Mouse (Mus musculus) CH12.LX (cell line): ENCODE results near the gene Spag17. TPM values are rescaled to one million over a fixed set of nuclear protein-coding genes. Genes with fewer than 3 reads are reported as not detected.

Source experiments
- DNase-seq: peaks from one replicate; pipeline ENCODE4 v3.0.0-alpha.2; 2013; ENCODE audit errors: extremely low read depth
- H3K27ac ChIP-seq: 2 replicates; pipeline ENCODE4 v1.5.1; 2012; ENCODE audit warnings: low read depth, mild to moderate bottlenecking, control low read depth, moderate library complexity; ENCODE audit not compliant: insufficient read depth
- H3K27me3 ChIP-seq: replicated peaks from 2 replicates; pipeline ENCODE3; 2012; ENCODE audit warnings: inconsistent platforms
- H3K36me3 ChIP-seq, 2 experiments: replicated peaks in 1 of 2; 2 replicates each; pipeline versions ENCODE3 to v1.6.1; 2012; ENCODE audit warnings: inconsistent platforms in 1 of 2, low read length in 1 of 2, mild to moderate bottlenecking in 1 of 2, mixed read lengths in 1 of 2, moderate library complexity in 1 of 2; ENCODE audit not compliant: control insufficient read depth in 1 of 2, insufficient read depth in 1 of 2
- H3K4me1 ChIP-seq, 2 experiments: 2 replicates each; pipeline ENCODE4 v1.6.1; 2012; ENCODE audit warnings: inconsistent platforms in 1 of 2, moderate library complexity in 1 of 2; ENCODE audit not compliant: insufficient read depth in 2 of 2, control insufficient read depth in 1 of 2
- H3K4me2 ChIP-seq: 2 replicates; pipeline ENCODE4 v1.6.1; 2012; ENCODE audit warnings: low read depth, mild to moderate bottlenecking, control low read depth; ENCODE audit not compliant: poor library complexity, insufficient read depth, severe bottlenecking
- H3K4me3 ChIP-seq, 3 experiments: fragments of 150-350 bp in 1 of 3; sonication (generic) in 1 of 3; replicated peaks in 1 of 3; 2 replicates each; pipeline versions ENCODE3 to v1.5.1; 2011 to 2012; ENCODE audit warnings: low read depth in 2 of 3, low read length in 2 of 3, mild to moderate bottlenecking in 2 of 3, moderate library complexity in 2 of 3, control low read depth in 1 of 3, improper control_type of control experiment in 1 of 3, inconsistent platforms in 1 of 3, mixed read lengths in 1 of 3; ENCODE audit not compliant: poor library complexity in 1 of 3
- H3K79me2 ChIP-seq: replicated peaks from 2 replicates; pipeline ENCODE4 v1.6.1; 2012; ENCODE audit warnings: mild to moderate bottlenecking, moderate library complexity; ENCODE audit not compliant: control insufficient read depth, poor library complexity, insufficient read depth, severe bottlenecking; ENCODE audit errors: extremely low read depth
- H3K9ac ChIP-seq: 2 replicates; pipeline ENCODE4 v1.6.1; 2012; ENCODE audit warnings: low read depth, mild to moderate bottlenecking, control low read depth, moderate library complexity; ENCODE audit not compliant: insufficient read depth
- H3K9me3 ChIP-seq: replicated peaks from 2 replicates; pipeline ENCODE3; 2012; ENCODE audit warnings: low read length, inconsistent platforms, mixed read lengths
- BHLHE40 ChIP-seq: IDR thresholded peaks from 2 replicates; pipeline ENCODE4 v1.6.1; 2011; ENCODE audit warnings: mild to moderate bottlenecking, low read depth, low read length, improper control_type of control experiment
- CTCF ChIP-seq, 2 experiments: IDR thresholded peaks in 1 of 2; conservative IDR thresholded peaks in 1 of 2; 2 replicates each; pipeline ENCODE4 v1.5.1; 2011 to 2012; ENCODE audit warnings: low read depth in 2 of 2, low read length in 2 of 2, improper control_type of control experiment in 1 of 2, inconsistent platforms in 1 of 2, mild to moderate bottlenecking in 1 of 2, moderate library complexity in 1 of 2
- ELF1 ChIP-seq: IDR thresholded peaks from 2 replicates; pipeline ENCODE4 v1.6.1; 2014; ENCODE audit warnings: low read depth, mild to moderate bottlenecking, inconsistent platforms, low read length, improper control_type of control experiment
- JUND ChIP-seq: conservative IDR thresholded peaks from 2 replicates; pipeline ENCODE4 v1.6.1; 2011; ENCODE audit warnings: low read depth, low read length, improper control_type of control experiment
- MAZ ChIP-seq: IDR thresholded peaks from 2 replicates; pipeline ENCODE4 v1.6.1; 2012; ENCODE audit warnings: low read depth, mild to moderate bottlenecking, inconsistent platforms, low read length, improper control_type of control experiment, moderate library complexity
- MEF2A ChIP-seq: IDR thresholded peaks from 2 replicates; pipeline ENCODE4 v1.6.1; 2014; ENCODE audit warnings: low read depth, mild to moderate bottlenecking, inconsistent platforms, low read length, improper control_type of control experiment, borderline replicate concordance
- NELFE ChIP-seq: IDR thresholded peaks from 2 replicates; pipeline ENCODE4 v1.6.1; 2011; ENCODE audit warnings: low read depth, low read length, improper control_type of control experiment
- POLR2A ChIP-seq: IDR thresholded peaks from 2 replicates; pipeline ENCODE4 v1.6.1; 2011; ENCODE audit warnings: low read depth, mild to moderate bottlenecking, improper control_type of control experiment, low read length
- POLR2AphosphoS2 ChIP-seq: IDR thresholded peaks from 2 replicates; pipeline ENCODE4 v1.6.1; 2011; ENCODE audit warnings: low read depth, low read length, improper control_type of control experiment
- RCOR1 ChIP-seq: conservative IDR thresholded peaks from 2 replicates; pipeline ENCODE4 v1.6.1; 2012; ENCODE audit warnings: low read depth, mild to moderate bottlenecking, inconsistent platforms, low read length, improper control_type of control experiment
- TCF12 ChIP-seq: IDR thresholded peaks from 2 replicates; pipeline ENCODE4 v1.6.1; 2014; ENCODE audit warnings: low read depth, mild to moderate bottlenecking, inconsistent platforms, low read length, improper control_type of control experiment
- ZC3H11A ChIP-seq: IDR thresholded peaks from 2 replicates; pipeline ENCODE4 v1.6.1; 2012; ENCODE audit warnings: low read depth, mild to moderate bottlenecking, inconsistent platforms, low read length, improper control_type of control experiment
- ZKSCAN1 ChIP-seq: IDR thresholded peaks from 2 replicates; pipeline ENCODE4 v1.6.1; 2012; ENCODE audit warnings: low read depth, inconsistent platforms, low read length, improper control_type of control experiment, borderline replicate concordance
- dilution Hi-C: fragments of 300-500 bp; cut with MboI; formaldehyde crosslinking; loops from 2 replicates; pipeline ENCODE4 v1.14.3; 2020; ENCODE audit warnings: low sequenced_read_pairs; ENCODE audit not compliant: extremely low pct_unique_long_range_greater_than_20kb, extremely low pct_ligation_motif_present
- in situ Hi-C: fragments of 300-500 bp; cut with MboI; formaldehyde crosslinking; loops from 3 replicates; pipeline ENCODE4 v1.14.3; 2019; ENCODE audit warnings: low sequenced_read_pairs, low pct_ligation_motif_present, low pct_unique_long_range_greater_than_20kb, mixed read lengths
- polyA plus RNA-seq: library from polyadenylated mRNA; unstranded; fragments of >175 nt; gene quantifications from 2 replicates; pipeline ENCODE4 v1.2.1, GENCODE M21; 2012; ENCODE audit warnings: low read depth; ENCODE audit not compliant: insufficient read length
- total RNA-seq, 2 experiments: library from RNA; depleted of rRNA; stranded (reverse); fragments of 300-350 nt in 1 of 2; fragments of >200 nt in 1 of 2; gene quantifications; 2 replicates each; pipeline ENCODE4 v1.2.3; 2012 to 2014

Spag17 gene
- total RNA-seq (2012; rRNA removed) (not detected in 2 replicates), total RNA-seq (2014; rRNA removed) (not detected in 2 replicates), polyA plus RNA-seq (not detected in 2 replicates)

DNA sequence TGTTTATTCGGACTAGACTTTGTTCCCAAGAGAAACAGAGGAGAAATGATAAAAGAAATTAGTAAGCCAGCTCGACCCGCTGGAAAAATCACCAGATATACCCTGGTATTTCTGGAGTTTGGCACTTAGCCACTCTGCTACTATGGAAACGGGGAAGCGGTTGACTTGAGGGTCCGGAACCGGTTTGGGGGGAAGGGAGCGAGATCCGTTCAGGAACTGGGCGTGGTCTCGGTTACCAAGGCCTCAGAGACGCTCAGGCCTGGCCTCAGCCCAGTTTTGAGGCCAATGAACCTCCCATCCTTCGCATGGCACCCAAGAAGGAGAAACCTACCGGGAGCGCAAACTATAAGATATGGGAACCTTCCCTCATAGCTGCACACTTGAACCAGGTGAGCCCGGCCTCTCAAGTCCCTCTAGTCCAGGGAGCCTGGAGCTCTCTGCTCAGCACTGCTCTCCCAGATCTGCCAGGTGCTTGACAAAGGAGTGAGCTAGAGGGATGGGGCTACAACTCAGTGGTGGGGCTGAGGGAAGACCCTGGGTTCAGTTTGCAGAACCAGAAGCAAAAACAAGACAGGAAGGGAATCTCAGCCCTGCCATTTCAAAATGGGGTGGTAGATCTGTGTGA lies at the start of gene Spag17:
TSS of gene Spag17 (plus strand) at position 220 of the 625 bp plus-strand sequence.
- no peaks in the 10 kb centered on the region for H3K27me3 ChIP-seq
- no peaks in the 10 kb centered on the region for H3K9me3 ChIP-seq
- H3K36me3 ChIP-seq, result no peaks in the 10 kb centered on the region
- H3K4me2 ChIP-seq, result no peak within 1 kb of the TSS
- no peaks in the 10 kb centered on the region for H3K4me1 ChIP-seq
- in situ Hi-C loops (no loop called here), dilution Hi-C loops (no loop called here)
- no peak for TF ChIP-seq ZC3H11A
- no peak for TF ChIP-seq ELF1
- no peak for TF ChIP-seq MEF2A
- no peak within 1 kb of the TSS for H3K4me3 ChIP-seq
- no peak for DNase-seq
- H3K9ac ChIP-seq, result no peak within 1 kb of the TSS
- no peak within 1 kb of the TSS for H3K27ac ChIP-seq
- no peaks in the 10 kb centered on the region for H3K79me2 ChIP-seq

DNA sequence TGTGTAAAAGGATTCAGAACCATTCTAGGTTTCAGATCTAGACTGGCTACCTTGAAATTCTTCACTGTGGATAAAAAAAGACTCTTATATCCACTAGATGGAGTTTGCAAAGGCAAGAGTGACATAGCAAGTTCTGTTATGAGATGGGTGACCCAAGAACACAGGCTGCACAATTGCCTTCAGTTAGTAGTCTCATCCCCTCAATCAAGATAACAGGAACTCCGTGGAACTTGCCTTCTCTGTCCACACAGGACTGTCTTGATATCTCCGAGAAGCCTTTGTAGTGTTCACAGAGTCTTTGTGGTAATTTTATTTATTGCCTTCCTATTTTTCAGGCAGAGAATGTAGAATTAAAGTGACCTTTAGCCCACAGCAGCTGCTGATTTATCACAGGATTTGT lies 42.9 kb upstream of the Spag17 start:
- dilution Hi-C loops (no loop called here), in situ Hi-C loops (no loop called here)
- TF ChIP-seq BHLHE40, result no peak
- no peak for DNase-seq
- Histone ChIP-seq H3K79me2 (no peaks in the 10 kb centered on the region), H3K36me3 (no peaks in the 10 kb centered on the region), H3K9me3 (no peaks in the 10 kb centered on the region), H3K4me1 (peaks cover 0 to 8% of the 10 kb centered on the region in 2 experiments; a peak in 2 of 4 replicates), H3K4me2 (no peak overlapping the region), H3K27me3 (no peaks in the 10 kb centered on the region), H3K4me3 (no peak overlapping the region), H3K9ac (no peak overlapping the region), H3K27ac (no peak overlapping the region)

DNA sequence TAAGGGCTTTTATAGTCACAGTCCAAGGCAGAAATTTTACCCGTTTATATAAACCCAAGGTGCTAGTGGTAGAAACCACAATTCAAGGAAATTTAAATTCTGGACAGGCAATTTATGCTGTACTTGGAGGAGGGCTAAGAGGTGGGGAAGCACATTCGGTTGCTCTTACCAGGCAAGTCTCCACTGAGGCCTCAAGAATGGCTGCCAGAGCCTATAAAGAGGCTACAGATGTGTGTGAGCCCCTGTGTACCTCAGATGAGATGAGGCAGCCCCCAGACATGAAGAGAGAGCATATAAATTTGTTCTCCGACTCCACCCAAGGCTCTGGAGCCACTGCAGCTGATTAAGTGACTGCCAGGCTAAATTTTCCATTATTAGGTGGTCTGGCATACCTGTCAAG lies 42.4 kb upstream of the Spag17 start:
- Histone ChIP-seq H3K4me3 (no peak overlapping the region), H3K9ac (no peak overlapping the region), H3K4me1 (peaks cover 0 to 12% of the 10 kb centered on the region in 2 experiments; a peak in 2 of 4 replicates), H3K27ac (no peak overlapping the region), H3K79me2 (no peaks in the 10 kb centered on the region), H3K36me3 (no peaks in the 10 kb centered on the region), H3K4me2 (no peak overlapping the region), H3K27me3 (no peaks in the 10 kb centered on the region), H3K9me3 (no peaks in the 10 kb centered on the region)
- DNase-seq, result no peak
- TF ChIP-seq ZKSCAN1, result no peak
- TF ChIP-seq JUND, result no peak
- no peak for TF ChIP-seq POLR2AphosphoS2
- no peak for TF ChIP-seq BHLHE40
- TF ChIP-seq TCF12, result no peak
- no peak for TF ChIP-seq NELFE
- TF ChIP-seq CTCF (conservative IDR thresholded peaks at IDR 0.05 in 1 of 2, IDR thresholded peaks at IDR 0.05 in 1 of 2; ENCODE audit: low read depth in 2 of 2, low read length in 2 of 2), result no peak
- TF ChIP-seq POLR2A, result no peak
- TF ChIP-seq MAZ, result no peak
- no peak for TF ChIP-seq RCOR1
- dilution Hi-C loops (no loop called here), in situ Hi-C loops (no loop called here)
